Mouse (Mus musculus): Measurements from ENCODE around the gene Prkag3.

- TF ChIP-seq CTCF (IDR thresholded peaks at IDR 0.05; ENCODE audit: control insufficient read depth, insufficient read depth, low read length), result no peak
- no peak for TF ChIP-seq POLR2A (IDR thresholded peaks at IDR 0.05; ENCODE audit: borderline replicate concordance, control insufficient read depth, low read depth, low read length)
These were observed 24.1 kb upstream of the Prkag3 start for GRCm38 (mm10) chr1:74773136-74773535.

Data from bone marrow, adult 2 months (tissue).